Mouse (Mus musculus) midbrain, embryonic 15.5 days (tissue): ENCODE data around the gene Fam83e. TPM values are rescaled to one million over a fixed set of nuclear protein-coding genes. Genes with fewer than 3 reads are reported as not detected.

ENCODE experiments used
- ATAC-seq: fragments of 200-750 bp; cut with Nextera tagmentation; replicated peaks from 2 replicates; pipeline ENCODE4 v1.8.0; 2017; ENCODE audit warnings: moderate TSS enrichment
- H3K27ac ChIP-seq: fragments of 300-500 bp; sonication (generic); 2 replicates; pipeline ENCODE4 v1.5.1; 2015; ENCODE audit warnings: mild to moderate bottlenecking, inconsistent platforms
- H3K27me3 ChIP-seq: fragments of 300-500 bp; sonication (generic); replicated peaks from 2 replicates; pipeline ENCODE4 v1.6.1; 2015; ENCODE audit warnings: inconsistent platforms
- H3K36me3 ChIP-seq: fragments of 300-500 bp; sonication (generic); replicated peaks from 2 replicates; pipeline ENCODE4 v1.6.1; 2015; ENCODE audit warnings: inconsistent platforms
- H3K4me1 ChIP-seq: fragments of 300-500 bp; sonication (generic); 2 replicates; pipeline ENCODE4 v1.6.1; 2015; ENCODE audit warnings: inconsistent platforms
- H3K4me2 ChIP-seq: fragments of 300-500 bp; sonication (generic); 2 replicates; pipeline ENCODE4 v1.6.1; 2015; ENCODE audit warnings: inconsistent platforms, mild to moderate bottlenecking, moderate library complexity
- H3K4me3 ChIP-seq: fragments of 300-500 bp; sonication (generic); 2 replicates; pipeline ENCODE4 v1.5.1; 2015; ENCODE audit warnings: mild to moderate bottlenecking, inconsistent platforms
- H3K9ac ChIP-seq: fragments of 300-500 bp; sonication (generic); 2 replicates; pipeline ENCODE4 v1.6.1; 2015; ENCODE audit warnings: mild to moderate bottlenecking, inconsistent platforms
- H3K9me3 ChIP-seq: fragments of 300-500 bp; sonication (generic); 2 replicates; pipeline ENCODE4 v1.6.1; 2016; ENCODE audit warnings: inconsistent platforms
- WGBS: fragments of 180-500 bp; shearing (Covaris S2); methylation state at CpG from one replicate; pipeline ENCODE4 v1.1.7; 2015; ENCODE audit warnings: mixed read lengths; 5-methylcytosine and 5-hydroxymethylcytosine counted together
- polyA plus RNA-seq: library from polyadenylated mRNA; unstranded; fragments of >200 nt; fragmentation: Nextera tagmentation; extraction: Ambion mirVana; gene quantifications from 2 replicates; pipeline ENCODE4 v1.2.1, GENCODE M21; 2015

Gene Fam83e
- polyA plus RNA-seq, 1 experiment from 2014 or later, result 0.74 TPM

DNA sequence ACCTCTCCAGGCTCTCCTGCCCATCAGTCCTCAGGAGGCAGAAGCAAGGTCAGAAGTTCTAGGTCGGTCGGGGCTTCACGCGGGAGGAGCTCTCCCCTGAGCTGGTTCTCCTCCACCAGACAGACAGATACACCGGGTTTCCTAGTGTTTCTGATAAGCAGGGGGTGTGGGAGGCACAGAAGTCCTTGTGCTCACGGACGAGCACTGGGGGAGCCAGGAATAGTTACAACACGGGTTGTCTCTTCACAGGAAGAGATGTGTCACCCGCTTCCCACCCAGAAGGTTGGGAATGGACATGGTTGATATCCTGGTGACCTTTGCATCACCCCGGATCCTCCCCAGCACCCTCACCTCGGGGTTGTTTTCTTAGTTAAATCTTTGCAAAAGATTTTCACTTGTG is 31.2 kb upstream of the Fam83e start:
- 75% methylated on average over 11 of the region's 11 CpGs for WGBS
- Histone ChIP-seq H3K27me3 (no peaks in the 10 kb centered on the region), H3K9me3 (no peaks in the 10 kb centered on the region), H3K4me3 (no peak overlapping the region), H3K36me3 (no peaks in the 10 kb centered on the region), H3K9ac (no peak overlapping the region), H3K4me2 (no peak overlapping the region), H3K4me1 (no peaks in the 10 kb centered on the region), H3K27ac (no peak overlapping the region)
- ATAC-seq, result no peak

GRCm38 (mm10) chr7:45692364-45692763 is 28.6 kb upstream of the Fam83e start:
- ATAC-seq, result no peak
- Histone ChIP-seq H3K27ac (no peak overlapping the region), H3K9me3 (no peaks in the 10 kb centered on the region), H3K36me3 (no peaks in the 10 kb centered on the region), H3K9ac (no peak overlapping the region), H3K4me1 (no peaks in the 10 kb centered on the region), H3K4me3 (no peak overlapping the region), H3K27me3 (no peaks in the 10 kb centered on the region), H3K4me2 (no peak overlapping the region)
- 84% methylated on average over 2 of the region's 2 CpGs for WGBS

GRCm38 (mm10) chr7:45693921-45694591 is 27.0 kb upstream of the Fam83e start, which contains the start of gene Sec1:
TSS of gene Sec1 (minus strand) at chr7:45694402.
- WGBS, result 91% methylated on average over 50 of the region's 50 CpGs
- peaks cover 8% of the 10 kb centered on the region; the same call in 1 of the 2 replicates for H3K4me1 ChIP-seq
- no peaks in the 10 kb centered on the region for H3K27me3 ChIP-seq
- no peak within 1 kb of the TSS for H3K4me3 ChIP-seq
- no peak within 1 kb of the TSS for H3K4me2 ChIP-seq
- no peaks in the 10 kb centered on the region for H3K9me3 ChIP-seq
- no peaks in the 10 kb centered on the region for H3K36me3 ChIP-seq
- H3K27ac ChIP-seq, result no peak within 1 kb of the TSS
- no peak for ATAC-seq
- H3K9ac ChIP-seq, result no peak within 1 kb of the TSS

DNA sequence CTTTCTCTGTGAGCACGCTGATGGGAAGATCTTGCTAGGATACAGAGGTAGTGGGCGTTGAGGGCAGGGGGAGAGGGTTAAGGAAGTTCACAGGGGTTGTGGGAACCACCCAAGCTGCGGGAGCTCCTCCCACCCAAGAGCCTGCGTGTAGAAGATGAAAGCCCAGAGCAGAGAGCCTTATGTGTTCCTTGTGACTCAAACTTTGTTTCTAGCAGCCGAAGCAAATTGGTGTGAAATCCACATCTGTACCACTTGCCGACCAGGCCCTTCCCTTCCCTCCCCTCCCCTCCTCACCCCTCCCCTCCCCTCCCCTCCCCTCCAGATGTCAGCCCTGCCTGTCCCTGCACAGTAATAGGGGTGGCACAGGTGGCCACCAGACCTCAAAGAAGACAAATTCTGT is 25.9 kb upstream of the Fam83e start:
- ATAC-seq, result no peak
- Histone ChIP-seq H3K4me1 (peaks cover 16% of the 10 kb centered on the region; the same call in 1 of the 2 replicates), H3K36me3 (no peaks in the 10 kb centered on the region), H3K27ac (no peak overlapping the region), H3K4me2 (no peak overlapping the region), H3K9me3 (no peaks in the 10 kb centered on the region), H3K4me3 (no peak overlapping the region), H3K27me3 (no peaks in the 10 kb centered on the region), H3K9ac (no peak overlapping the region)
- WGBS, result 25% methylated on average over 6 of the region's 6 CpGs

DNA sequence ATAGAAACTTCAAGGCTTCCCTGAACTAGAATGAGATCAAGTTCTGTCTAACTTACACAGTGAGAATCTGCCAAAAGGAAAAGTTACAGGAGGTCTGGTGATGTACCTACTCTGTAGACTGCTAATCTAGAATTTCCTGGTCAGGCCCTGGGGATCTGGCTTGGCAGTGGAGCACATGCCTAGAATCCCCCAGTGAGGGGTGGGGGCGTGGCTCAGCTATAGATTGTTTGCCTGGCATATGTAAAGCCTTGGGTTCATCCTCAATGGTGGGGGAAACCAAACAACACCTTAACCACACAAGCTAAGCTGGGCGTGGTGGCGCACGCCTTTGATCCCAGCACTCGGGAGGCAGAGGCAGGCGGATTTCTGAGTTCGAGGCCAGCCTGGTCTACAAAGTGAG is 23.1 kb upstream of the Fam83e start:
- Histone ChIP-seq H3K4me1 (peaks cover 37% of the 10 kb centered on the region), H3K27ac (no peak overlapping the region), H3K9ac (no peak overlapping the region), H3K4me2 (no peak overlapping the region), H3K27me3 (no peaks in the 10 kb centered on the region), H3K9me3 (no peaks in the 10 kb centered on the region), H3K4me3 (no peak overlapping the region), H3K36me3 (no peaks in the 10 kb centered on the region)
- ATAC-seq, result no peak
- WGBS, result 86% methylated on average over 7 of the region's 7 CpGs

GRCm38 (mm10) chr7:45699523-45700141 is 21.4 kb upstream of the Fam83e start, which contains the start of gene Car11:
TSS of gene Car11 (plus strand) at chr7:45699843.
- Histone ChIP-seq H3K9me3 (no peaks in the 10 kb centered on the region), H3K27me3 (no peaks in the 10 kb centered on the region), H3K27ac (peak within 1 kb of the TSS; percentile 85), H3K36me3 (no peaks in the 10 kb centered on the region), H3K9ac (peak within 1 kb of the TSS; percentile 74), H3K4me2 (peak within 1 kb of the TSS; percentile 88), H3K4me1 (peaks cover 47% of the 10 kb centered on the region), H3K4me3 (peak within 1 kb of the TSS; percentile 55)
- 1% methylated on average over 36 of the region's 36 CpGs for WGBS
- ATAC-seq, result peak; percentile 4; the same call in 1 of the 2 replicates

DNA sequence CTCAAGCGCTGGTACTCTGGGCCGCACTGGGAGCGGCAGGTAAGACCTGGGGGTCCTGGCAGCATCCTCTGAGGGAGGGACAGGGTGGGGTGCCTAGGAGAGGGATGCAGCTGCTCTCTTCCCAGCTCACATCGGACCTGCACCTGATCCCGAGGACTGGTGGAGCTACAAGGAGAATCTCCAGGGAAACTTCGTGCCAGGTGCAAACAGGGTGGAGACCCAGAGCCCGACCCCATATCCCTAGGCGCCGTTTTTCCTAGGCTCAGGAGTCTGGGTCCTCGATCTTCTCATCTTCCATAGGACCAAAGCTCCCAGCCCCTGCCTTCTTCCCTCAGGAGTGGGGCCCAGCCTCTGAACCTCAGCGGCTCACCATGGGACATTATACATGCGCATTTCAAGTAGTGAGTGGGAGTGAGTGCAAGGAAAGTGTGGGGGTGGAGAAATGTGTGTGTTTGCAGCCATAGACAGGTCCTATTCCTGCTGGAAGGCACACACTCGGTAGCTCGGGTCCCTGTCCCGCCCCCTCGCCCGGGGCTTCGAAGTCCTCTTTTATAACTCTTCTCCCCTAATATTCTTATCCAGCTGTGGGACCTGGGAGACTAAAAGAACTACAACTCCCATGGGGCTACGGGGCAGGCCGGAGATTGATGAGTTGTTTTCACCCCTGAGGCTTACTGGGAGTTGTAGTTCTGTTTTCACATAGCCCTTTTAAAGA is 20.6 kb upstream of the Fam83e start:
- Histone ChIP-seq H3K4me3 (peak overlapping the region; percentile 55), H3K36me3 (no peaks in the 10 kb centered on the region), H3K9ac (peak overlapping the region; percentile 74), H3K9me3 (no peaks in the 10 kb centered on the region), H3K27me3 (no peaks in the 10 kb centered on the region), H3K27ac (peak overlapping the region; percentile 85), H3K4me1 (peaks cover 52% of the 10 kb centered on the region), H3K4me2 (peak overlapping the region; percentile 88)
- ATAC-seq, result peak; percentile 5
- under 1% methylated on average over 20 of the region's 20 CpGs for WGBS

GRCm38 (mm10) chr7:45701072-45701471 is 19.9 kb upstream of the Fam83e start:
- H3K9me3 ChIP-seq, result no peaks in the 10 kb centered on the region
- H3K36me3 ChIP-seq, result no peaks in the 10 kb centered on the region
- WGBS, result 25% methylated on average over 11 of the region's 11 CpGs
- H3K4me1 ChIP-seq, result peaks cover 58% of the 10 kb centered on the region
- peak overlapping the region; percentile 88 for H3K4me2 ChIP-seq
- H3K27ac ChIP-seq, result peak overlapping the region; percentile 85
- peak overlapping the region; percentile 7; the same call in 1 of the 2 replicates for H3K9ac ChIP-seq
- H3K27me3 ChIP-seq, result no peaks in the 10 kb centered on the region
- ATAC-seq, result no peak
- peak overlapping the region; percentile 55 for H3K4me3 ChIP-seq

GRCm38 (mm10) chr7:45701607-45702006 is 19.4 kb upstream of the Fam83e start:
- no peak overlapping the region for H3K4me3 ChIP-seq
- no peak for ATAC-seq
- no peak overlapping the region for H3K27ac ChIP-seq
- H3K9ac ChIP-seq, result peak overlapping the region; percentile 7; the same call in 1 of the 2 replicates
- no peaks in the 10 kb centered on the region for H3K9me3 ChIP-seq
- H3K4me1 ChIP-seq, result peaks cover 63% of the 10 kb centered on the region
- peak overlapping the region; percentile 88 for H3K4me2 ChIP-seq
- no peaks in the 10 kb centered on the region for H3K27me3 ChIP-seq
- 84% methylated on average over 11 of the region's 11 CpGs for WGBS
- H3K36me3 ChIP-seq, result no peaks in the 10 kb centered on the region

- H3K4me2 ChIP-seq, result peak overlapping the region; percentile 91; the same call in 1 of the 2 replicates
- no peaks in the 10 kb centered on the region for H3K9me3 ChIP-seq
- no peaks in the 10 kb centered on the region for H3K36me3 ChIP-seq
- no peak for ATAC-seq
- H3K4me3 ChIP-seq, result no peak overlapping the region
- H3K27ac ChIP-seq, result no peak overlapping the region
- no peak overlapping the region for H3K9ac ChIP-seq
- no peaks in the 10 kb centered on the region for H3K27me3 ChIP-seq
- 93% methylated on average over 11 of the region's 11 CpGs for WGBS
- H3K4me1 ChIP-seq, result peaks cover 70% of the 10 kb centered on the region
These were observed 18.7 kb upstream of the Fam83e start for GRCm38 (mm10) chr7:45702316-45702715.

DNA sequence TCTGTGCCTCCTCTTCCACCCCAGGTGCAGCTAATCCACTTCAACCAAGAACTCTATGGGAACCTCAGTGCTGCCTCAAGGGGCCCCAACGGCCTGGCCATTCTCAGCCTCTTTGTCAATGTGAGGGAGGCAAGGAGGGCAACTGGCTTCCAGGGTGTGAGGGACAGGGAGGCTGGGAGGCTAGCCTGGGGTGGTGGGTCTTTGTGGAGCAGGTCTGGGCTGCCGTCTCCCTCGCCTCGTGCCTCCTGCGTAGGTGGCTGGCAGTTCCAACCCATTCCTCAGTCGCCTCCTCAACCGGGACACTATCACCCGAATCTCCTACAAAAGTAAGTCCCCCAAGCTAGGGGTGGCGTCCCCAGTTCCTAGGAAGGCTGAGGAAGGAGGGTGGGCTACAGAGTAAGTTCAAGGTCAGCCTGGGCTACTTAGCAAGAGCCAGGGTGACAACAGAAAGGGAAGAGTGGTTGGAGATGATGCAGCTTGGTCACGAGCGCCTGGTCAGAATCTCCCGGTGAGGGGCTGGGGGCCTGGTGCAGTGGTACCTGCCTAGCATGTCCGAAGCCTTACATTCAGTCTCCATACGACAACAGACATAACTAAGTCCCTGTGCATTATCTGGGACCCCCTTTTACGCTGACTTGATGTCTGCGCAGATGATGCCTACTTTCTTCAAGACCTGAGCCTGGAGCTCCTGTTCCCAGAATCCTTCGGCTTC is 18.0 kb upstream of the Fam83e start:
- 92% methylated on average over 17 of the region's 17 CpGs for WGBS
- Histone ChIP-seq H3K4me1 (peaks cover 77% of the 10 kb centered on the region), H3K9ac (peak overlapping the region; percentile 48; the same call in 1 of the 2 replicates), H3K4me2 (peak overlapping the region; percentile 91), H3K27me3 (no peaks in the 10 kb centered on the region), H3K4me3 (peak overlapping the region; percentile 52), H3K36me3 (no peaks in the 10 kb centered on the region), H3K27ac (peak overlapping the region; percentile 89), H3K9me3 (no peaks in the 10 kb centered on the region)
- no peak for ATAC-seq
